Mouse (Mus musculus) liver, adult (tissue): Measurements from ENCODE around the gene Lzts3.

Source experiments
- GATA4 ChIP-seq: IDR thresholded peaks from 2 replicates; pipeline ENCODE4 v1.6.1; 2014; ENCODE audit warnings: mild to moderate bottlenecking, low read length; ENCODE audit not compliant: insufficient replicate concordance

Gene Lzts3

DNA sequence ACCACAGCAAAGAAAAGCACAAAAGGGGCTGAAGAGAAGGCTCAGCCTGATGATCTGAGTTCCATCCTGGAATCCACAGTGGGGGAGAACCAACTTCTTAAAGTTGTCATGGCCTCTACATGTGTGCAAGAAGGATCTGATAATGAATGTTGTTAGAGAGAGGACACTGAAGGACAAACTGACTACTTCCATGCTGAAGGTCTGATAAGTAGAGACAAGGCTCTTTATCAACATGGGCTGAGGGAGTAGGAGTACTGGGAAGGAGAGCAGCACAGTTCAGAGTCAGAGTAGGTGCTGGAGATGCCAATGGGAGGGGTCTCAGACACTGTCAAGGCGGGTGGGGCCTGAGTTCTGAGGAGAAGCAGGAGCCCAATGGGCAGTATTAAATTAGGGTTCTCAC is 47.0 kb downstream of the Lzts3 start:
- no peak for TF ChIP-seq GATA4

DNA sequence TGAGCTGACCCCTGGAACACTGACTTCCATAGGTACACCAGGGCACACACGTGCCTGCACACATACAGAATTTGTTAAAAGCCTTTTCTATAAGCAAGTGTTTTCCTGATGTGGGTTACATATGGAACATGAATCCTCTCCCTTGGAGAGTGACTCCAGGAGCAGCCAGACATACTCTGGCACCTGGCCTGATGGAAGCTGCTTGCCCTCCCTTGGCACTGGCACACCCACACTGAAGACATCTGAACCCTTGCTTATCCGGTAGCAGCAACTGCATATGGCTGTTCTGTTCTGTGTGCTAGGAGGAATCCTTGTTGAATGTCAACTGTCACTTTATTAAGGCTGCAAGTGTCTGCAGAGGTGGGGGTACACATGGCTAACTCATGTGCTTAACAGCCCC is 51.6 kb downstream of the Lzts3 start:
- TF ChIP-seq GATA4: no peak

DNA sequence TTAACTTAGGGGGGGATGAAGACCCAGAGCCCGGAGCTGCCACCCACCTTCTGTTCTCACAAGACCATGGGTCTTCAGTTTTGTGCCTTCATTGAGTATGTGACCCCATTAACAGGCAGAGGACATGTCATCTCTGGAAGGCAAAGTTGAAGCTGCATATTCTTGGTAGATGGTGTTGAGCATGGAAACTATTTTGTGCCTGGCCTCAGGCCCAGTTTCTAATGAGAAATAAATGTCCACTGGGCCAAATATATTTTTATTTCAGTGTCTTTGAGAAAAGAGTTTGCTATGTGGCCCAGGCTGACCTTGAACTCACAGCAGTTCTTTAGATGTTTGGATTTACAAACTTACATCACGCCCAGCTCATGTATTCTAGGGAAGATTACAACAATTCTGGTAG is 52.8 kb downstream of the Lzts3 start:
- TF ChIP-seq GATA4: no peak

DNA sequence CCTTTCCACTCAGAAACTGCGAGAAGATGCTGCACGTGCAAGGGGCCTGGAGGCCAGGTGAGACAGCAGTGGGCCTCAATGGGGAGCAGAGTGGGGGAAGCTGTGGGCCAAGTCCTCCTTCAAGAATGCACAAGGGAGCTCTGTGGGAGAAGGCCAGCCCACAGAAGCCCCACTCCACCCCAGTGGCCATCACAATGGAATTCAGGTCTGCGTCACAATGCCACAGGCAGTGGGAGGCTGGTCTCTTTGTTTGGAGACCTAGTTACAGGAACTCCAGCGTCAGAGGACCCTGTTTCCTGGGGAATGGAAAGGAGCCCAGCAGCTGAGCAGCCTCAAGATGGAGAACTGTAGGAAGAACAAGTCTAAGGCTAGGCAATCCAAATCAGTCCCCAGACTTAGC is 53.4 kb downstream of the Lzts3 start:
- TF ChIP-seq GATA4: no peak

DNA sequence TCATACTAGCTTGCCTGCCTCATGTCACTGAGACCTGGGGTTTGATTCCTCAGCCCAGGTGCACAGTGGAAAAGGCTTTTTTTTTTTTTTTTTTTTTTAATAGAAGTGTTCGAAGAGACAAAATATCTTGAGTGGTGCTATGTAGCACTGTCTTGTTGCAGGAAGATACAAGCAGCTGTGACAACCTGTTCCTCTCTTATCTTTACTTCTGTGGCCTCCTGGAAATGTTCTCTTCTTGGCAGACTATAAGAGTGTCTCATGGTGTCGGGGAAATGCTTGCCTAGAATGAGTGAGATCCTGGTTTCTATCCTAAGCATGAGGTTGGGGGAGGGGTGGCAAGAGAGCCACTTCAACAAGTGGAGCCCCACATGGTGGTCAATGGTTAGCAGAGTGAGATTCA is 54.2 kb downstream of the Lzts3 start:
- no peak for TF ChIP-seq GATA4

DNA sequence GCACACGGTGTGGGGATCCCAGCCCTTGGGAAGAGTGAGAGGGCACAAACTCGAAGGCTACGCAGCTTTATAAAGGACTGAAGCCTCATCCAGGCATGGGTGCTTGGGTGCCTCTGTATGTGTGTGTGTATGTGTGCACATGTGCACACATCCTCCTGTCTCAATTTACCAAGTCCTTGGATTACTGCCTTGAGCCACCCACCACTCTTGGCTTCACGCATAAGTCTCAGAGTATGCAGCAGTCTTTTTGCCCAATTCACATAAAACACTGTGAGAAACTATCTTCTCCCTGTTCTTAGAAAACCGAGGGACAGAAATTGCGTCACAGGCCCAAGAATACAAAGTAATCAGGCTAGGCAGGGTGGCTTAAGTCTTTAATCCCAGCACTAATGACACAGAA is 56.6 kb downstream of the Lzts3 start:
- TF ChIP-seq GATA4: no peak

DNA sequence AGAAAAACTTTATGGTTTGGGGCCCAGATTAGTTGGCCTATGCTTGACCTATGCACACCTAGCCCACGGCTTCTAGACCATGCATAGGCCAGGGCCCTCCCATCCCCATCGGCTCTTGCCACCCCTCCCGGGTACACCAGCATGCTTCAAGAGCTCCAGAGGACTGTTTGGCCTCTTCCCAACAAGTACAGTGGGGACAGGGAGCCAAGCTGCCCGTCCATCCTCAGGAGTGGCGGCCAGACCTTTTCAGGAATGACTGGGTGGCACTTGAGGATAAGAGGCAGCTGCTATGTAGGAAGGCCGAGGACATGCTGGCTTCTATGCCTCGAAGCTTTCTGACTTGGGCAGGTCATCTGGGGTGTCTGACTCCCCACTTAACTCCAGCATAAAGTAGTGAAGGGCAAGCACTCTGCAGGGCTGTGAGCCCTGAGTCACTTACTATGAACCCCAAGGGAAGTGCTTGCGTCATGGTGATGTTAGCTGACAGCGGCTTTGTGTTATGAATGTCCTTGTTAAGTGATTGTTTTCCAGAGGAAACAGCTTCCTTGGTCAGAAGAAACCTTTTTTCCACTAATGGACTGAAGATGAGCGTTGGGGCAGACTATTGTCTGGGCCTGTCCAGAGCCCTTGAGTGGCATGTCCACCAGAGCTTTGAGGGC is 58.6 kb downstream of the Lzts3 start:
- TF ChIP-seq GATA4: no peak
